Mouse (Mus musculus) c-Kit-positive CD71-positive TER-119-negative erythroid progenitor cells, embryonic 14.5 days (primary cell): Measurements from ENCODE around the gene Hmgn1.
"Not testable (repeated sequence)": the region's sequence is repeated elsewhere in the genome, so short reads cannot be mapped to it uniquely, and the experiment has no call there.

Source experiments
- DNase-seq: peaks from one replicate; pipeline ENCODE4 v3.0.0-alpha.2; 2013; ENCODE audit warnings: low read depth

The Hmgn1 gene

DNA sequence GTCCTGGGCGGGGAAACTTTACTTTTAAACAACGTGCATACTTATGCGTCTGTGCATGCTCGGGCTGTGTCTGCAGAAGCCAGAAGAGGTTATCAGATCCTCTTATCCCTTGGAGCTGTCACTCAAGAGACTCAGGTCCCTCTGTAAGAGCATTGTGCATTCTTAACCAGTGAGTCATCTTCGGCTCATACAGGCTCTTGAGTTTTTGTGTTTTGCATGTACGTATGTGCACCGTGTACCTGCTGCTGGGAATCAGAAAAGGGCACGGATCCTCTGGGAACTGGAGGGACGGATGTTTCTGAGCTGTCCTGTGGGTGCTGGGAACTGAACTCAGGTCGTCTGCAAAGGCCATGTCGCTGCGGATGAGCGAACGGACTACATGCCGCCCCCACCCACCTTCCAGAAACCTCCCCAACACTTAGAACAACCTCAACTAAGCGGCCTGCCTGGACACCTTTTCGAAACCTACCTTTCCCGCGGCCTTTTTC lies 801 bp downstream of the Hmgn1 start:
- no peak for DNase-seq

DNA sequence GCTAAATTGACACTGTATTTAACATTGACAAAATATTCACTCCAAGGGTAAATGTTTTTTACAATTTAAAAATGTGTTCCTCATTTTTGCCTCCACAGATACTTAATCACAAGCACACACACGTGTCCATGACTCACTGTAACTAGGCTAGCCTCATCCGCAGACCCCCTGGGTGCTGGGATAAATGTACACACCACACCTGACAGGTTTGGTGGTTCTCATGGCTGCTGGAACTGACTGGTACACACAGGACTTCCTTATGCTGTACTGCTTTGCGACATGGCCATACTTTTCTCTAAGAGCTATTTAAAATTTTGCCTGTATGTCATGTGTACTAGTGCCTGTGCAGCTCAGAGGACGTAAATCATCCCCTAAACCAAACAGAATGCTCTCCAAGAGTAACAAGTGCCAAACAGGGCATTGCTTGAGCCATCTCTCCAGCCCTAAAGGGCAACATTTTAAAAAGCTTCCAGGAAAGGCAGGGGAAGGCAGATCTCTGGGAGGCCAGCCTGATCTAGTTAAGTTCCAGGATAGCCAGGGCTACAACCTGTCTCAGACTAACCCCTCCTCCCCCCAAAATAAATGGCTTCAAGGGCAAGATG lies 7.4 kb downstream of the Hmgn1 start:
- no peak for DNase-seq

- DNase-seq = no peak
Measured at GRCm38 (mm10) chr16:96114729-96115128, 12.8 kb downstream of the Hmgn1 start.

DNA sequence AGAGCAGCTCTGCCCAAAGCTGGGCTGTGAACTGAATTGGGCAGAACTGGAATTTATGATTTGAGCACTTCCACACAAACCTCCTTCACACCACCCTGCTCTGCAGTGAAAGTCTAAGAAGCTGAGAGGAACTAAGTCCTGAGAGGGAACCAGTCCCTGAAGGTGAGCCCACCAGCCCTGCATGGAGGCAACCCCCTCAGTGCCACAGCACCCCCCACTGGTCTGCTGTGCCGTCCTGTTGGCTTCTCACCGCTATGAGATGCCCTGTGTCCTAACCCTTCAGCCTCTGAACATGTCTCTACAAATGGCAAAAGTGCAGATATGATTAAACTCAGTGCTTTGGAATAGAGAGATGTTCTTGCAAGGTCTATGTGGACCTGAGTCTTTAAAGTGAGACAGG lies 14.8 kb downstream of the Hmgn1 start:
- no peak for DNase-seq

DNA sequence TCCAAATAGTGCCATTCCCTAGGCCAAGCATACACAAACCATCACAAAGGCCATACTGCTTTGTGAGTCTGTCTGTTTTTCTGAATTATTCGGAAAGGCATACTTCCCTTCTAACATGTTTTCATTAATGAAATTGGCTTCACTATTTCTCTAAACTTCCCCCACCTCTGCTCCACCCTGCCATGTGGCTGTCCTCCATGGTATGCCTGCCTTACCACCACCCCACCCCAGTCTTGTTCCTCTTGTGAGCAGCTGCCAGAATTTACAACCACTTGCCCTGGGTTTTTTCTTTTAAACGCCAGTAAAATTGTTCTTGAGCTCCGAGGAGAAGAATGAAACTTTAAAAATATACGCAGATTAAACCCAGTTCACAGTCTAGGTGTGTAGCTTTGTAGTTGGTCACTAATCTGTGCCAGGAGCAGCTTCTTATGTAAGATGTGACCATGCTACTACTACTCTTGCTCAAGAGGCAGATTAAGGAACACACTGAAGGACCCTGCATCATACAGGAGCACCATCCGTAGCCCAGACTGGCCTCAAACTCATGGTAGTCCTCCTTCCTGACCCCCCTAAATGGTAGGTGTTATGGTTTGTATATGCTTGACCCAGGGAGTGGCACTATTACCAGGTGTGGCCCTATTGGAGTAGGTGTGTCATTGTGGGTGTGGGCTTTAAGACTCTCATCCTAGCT lies 16.7 kb downstream of the Hmgn1 start:
- no peak for DNase-seq

DNA sequence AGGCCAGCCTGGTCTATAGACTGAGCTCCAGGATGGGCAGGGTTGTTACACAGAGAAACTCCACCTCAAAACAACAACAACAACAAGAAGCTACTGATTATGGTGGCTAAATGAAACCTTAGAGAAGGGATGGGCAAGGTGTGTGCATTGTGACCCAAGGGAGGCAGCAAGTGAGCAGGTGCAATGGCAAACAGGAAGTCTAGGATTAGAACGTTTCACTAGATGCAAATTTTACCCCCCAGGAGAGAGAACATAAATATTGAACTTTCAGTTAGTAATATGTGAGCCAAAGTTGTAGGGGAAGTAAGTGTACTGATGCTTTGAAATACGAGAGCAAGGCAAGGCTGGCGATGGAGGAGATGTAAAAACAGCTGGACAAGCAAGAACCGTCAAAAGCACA lies 17.9 kb downstream of the Hmgn1 start:
- no peak for DNase-seq

DNA sequence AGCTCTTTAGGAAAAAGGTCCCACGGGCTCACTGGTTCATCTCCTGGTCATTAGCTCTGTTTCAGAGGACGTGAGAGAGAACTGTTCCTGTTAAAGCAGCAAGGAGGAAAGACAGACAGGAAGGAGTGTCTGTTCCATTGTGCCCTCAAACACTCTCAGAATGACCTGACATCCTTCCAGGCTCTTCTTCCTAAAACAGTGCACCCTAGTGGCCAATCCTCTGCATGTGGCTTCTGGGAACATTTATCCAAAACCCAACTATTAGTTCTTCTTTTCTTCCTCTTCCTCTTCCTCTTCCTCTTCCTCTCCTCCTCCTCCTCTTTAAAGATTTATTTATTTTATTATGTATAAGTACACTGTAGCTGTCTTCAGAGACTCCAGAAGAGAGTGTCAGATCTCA lies 24.5 kb downstream of the Hmgn1 start:
- DNase-seq = no peak

GRCm38 (mm10) chr16:96097811-96098210 lies 29.7 kb downstream of the Hmgn1 start:
- not testable (repeated sequence) for DNase-seq

GRCm38 (mm10) chr16:96095966-96096365 lies 31.6 kb downstream of the Hmgn1 start:
- DNase-seq = no peak

DNA sequence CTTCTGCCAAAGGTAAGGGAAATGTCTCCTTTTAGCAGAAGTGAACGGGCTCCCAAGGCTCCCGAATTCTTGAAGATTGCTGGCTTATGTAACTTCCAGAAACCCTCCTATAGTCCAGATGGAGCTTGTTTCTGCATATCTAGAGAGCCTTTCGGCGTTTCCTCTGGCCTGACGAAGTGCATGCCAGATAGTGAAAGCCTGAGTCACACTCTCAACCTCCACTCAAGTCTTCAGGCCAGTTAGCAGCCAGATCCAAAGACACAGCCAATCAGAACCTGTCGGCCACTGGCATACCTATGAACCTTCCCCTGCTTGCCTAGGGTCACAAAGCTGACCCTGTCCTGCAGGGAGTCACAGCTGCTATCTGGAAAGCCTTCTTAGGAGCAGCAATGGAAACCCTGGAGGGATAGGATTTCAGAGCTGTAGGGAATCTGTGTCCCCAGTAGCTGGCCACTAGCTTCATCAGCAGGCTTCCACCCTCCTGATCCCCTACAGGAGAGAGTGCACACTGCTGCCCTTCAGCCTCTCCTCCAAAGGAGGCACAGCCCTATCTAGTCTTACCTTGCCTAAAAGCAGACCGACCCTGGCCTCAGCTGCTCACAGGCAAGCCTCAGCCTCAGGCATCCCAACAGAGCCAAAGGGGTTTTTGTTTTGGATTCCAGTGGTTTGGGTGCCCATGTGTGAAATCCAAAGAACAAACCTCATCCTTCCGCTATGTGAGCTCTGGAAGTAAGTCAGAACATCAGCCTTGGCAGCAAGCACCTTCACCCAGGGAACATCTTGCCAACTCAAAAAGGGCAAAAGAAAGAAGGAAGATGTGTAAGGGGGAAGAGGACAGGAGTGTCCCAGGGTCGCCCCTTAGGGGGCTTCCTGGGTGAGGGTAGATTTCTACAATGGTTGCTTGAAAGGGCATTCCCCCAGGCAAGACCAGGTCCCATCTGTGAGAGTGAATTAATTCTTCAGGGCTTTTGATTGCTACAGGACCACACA lies 35.7 kb downstream of the Hmgn1 start:
- DNase-seq = no peak

GRCm38 (mm10) chr16:96088120-96088519 lies 39.4 kb downstream of the Hmgn1 start:
- no peak for DNase-seq

DNA sequence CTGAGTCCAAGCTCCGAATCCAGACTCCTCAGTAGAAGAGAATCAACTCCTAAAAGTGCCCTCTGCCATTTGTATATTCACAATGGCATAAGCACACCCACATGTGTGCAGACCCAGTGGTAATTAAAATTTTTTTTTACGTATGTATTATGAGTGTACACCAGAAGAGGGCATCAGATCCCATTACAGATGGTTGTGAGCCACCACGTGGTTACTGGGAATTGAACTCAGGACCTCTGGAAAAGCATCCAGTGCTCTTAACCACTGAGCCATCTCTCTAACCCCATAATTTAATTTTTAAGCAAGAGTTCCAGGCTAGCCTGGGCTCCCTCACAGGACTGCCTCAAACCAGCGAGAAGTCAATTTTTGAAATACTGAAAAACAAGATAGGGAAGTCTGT lies 40.1 kb downstream of the Hmgn1 start:
- DNase-seq = no peak

DNA sequence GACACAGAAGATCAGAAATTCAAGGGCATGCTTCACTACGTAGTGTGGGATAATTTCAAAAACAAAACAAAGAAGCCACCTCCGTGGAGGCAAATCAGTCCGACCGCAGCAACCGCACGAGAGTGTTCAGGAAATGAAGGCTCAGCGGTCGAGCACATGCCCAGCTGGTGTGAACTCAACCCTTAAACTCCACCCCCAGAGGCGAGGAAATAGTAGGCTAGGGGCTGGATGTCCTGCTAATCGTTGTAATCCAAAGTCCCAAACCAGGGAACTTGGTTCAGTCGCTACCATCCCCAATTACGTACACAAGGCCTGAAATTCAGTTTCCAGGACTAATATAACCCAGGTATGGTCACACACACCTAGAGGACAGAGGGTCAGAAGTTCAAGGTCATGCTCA lies 40.5 kb downstream of the Hmgn1 start:
- DNase-seq = no peak

DNA sequence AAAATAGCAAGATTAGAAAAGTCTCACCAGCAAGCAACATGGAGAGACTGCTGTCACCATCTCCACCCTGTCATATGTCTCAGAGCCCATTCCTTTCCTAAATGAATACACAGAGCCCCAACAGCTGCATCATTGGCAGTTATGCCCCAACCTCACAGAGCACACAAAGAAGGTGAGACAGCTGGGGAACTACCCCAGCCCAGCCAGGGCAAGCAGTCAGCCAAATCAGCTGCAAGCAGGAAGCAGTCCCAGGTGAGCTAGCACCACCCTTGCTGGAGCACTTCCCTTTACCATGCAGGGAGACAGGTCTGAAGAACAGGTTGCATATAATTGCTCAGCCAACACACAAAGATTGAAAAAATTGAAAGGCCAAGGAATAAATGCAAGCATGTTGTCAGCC lies 41.9 kb downstream of the Hmgn1 start:
- no peak for DNase-seq

DNA sequence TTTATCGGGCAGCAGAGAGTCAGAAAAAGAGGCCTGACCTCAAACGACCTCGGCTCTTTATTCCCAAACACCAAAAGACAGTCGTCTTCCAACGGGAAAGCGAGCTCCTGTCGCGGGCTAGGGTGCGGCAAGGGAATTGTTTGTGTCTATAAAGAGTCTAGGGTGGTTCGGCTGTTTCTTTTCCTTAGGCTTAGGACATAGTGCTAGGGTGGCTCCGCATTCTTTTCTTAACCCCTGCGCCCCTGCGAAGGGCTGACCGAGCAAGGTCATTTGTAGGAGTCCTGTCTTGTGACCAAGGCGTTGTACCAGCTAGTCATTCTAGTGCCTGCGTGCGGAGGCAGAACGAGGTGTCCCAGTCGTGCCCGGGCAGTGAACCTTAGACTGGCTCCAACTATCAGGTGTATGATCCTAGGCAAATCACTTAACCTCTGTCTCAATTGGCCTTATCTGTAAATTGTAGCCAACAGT lies 44.3 kb downstream of the Hmgn1 start:
- DNase-seq = no peak

DNA sequence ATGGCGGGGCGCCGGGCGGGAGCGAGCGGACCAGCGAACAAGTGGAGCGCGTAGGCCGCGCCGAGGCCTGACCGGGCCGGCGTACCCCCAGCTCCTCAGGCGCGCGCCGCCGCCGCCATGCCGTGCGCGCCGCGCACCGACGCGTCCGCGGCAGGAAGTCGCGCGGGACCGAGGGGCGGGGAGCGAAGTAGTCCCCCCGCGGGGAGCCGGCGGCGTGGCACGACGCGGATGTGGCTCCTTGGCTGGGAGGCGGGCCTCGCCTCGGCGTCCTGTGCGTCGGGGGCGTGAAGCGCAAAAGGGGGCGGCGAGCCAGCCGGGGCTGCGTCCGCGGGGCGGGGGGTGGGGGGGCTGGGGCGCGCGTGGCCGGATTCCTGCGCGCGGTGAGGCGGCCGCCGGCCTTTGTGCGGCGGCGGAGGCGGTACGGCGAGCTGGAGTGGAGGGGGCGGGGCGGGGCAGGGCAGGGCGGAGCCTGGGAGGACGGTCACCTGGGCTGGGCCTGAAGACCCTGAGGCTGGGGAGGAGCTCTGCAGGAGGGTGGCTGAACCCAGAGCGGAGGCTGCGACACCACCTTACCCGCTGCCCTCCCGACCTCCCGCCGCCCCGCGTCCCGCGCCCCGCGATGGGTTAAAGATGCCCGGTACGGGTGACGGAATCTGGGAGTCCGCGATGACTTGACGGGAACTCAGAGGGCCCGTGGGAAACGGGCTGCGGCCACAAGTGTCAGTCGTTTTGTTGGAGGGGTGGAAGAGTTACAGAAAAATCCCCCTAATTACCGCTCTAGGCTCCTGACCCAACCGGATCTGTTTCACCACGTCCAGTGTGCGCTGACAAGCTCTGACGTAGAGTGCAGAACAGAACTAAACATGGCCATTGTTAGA lies 45.0 kb downstream of the Hmgn1 start, which contains the start of gene Brwd1:
Gene Brwd1, minus strand, starts transcription at position 226 of the 878 bp plus-strand sequence.
- DNase-seq = peak; percentile 27

- DNase-seq = no peak
Measured at GRCm38 (mm10) chr16:96081742-96082241, 45.7 kb downstream of the Hmgn1 start.

GRCm38 (mm10) chr16:96081331-96081730 lies 46.2 kb downstream of the Hmgn1 start:
- DNase-seq = peak; percentile 82

- no peak for DNase-seq
Measured at GRCm38 (mm10) chr16:96080524-96080923, 47.0 kb downstream of the Hmgn1 start.
